Mouse (Mus musculus) mammary gland, adult 2 months (tissue): ENCODE results near the gene Tpm1. TPM values are rescaled to one million over a fixed set of nuclear protein-coding genes. Genes with fewer than 3 reads are reported as not detected.

Experiments
- polyA plus RNA-seq: library from polyadenylated mRNA; depleted of rRNA; stranded (reverse); fragments of >200 nt; gene quantifications from 2 replicates; pipeline ENCODE4 v1.2.3, GENCODE M21; 2012; ENCODE audit warnings: low replicate concordance; rRNA removed

The Tpm1 gene
- polyA plus RNA-seq = 51.6 and 1,223 TPM in 2 replicates

DNA sequence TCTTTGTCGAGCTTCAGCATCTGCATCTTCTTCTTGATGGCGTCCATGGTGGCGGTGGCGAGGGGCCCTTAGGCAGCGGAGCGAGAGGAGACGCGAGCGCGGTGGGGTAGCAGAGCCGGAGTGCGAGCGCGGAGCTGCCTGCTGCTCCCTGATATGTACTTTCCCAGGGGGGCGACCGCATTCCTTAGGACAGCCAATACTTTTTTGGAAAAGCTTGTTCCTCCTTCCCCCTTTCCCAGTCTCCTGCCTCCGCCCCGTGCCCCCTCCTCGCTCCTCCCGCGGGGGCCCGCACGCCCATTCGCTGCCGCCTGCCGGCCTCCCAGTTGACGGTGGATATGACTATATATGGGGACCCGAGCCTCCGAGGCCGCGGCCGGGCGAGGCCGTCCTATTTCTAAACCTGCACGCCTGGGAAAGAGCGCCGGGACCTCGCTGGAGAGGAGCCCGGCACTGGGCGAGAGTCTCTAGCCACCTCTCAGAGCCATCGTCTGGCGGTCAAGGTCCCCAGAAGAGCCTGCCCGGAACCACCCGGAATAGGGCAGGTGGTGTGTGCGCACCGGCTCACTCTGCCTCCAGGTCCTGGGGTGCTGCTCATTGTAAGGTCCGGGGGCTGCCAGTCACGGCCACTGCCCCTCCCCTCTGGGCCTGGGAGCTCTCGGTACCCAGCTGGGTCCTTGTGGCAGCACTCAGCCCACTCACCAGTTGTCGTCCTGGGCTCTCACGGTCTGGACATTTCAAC, at the start of gene Tpm1:
Gene Tpm1 (minus strand): TSS at position 321 of the 739 bp plus-strand sequence.

DNA sequence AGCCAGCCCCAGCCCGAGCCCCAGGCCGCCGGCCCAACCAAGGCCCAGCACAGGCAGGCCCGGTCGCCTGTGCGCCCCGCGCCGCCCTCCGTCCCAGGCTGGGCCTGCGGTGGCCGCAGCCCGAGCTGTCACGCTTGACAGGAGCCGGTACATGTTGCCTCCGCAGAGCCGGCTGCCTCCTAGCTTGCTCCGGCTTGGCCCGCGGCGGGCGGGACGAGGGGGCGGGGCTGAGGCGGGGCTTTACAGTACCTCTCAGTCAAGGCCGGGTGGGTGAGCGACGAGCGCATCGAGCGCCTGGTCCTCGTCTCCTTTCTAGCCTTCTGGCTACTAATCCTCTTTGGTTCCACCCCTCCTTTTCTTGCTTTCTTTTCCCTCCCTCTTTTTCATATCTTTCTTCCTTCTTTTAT, 74.0 kb downstream of the Tpm1 start, which contains the start of gene Lactb:
Gene Lactb (minus strand): TSS at position 246 of the 407 bp plus-strand sequence.

Other genes with a start within 250 kb of the Tpm1 start
- 0.85 and 5.4 TPM in 2 replicates for gene Aph1c, start 214.7 kb downstream of the Tpm1 start, polyA plus RNA-seq
- gene Rab8b, start 129.7 kb downstream of the Tpm1 start, polyA plus RNA-seq = 11.9 and 25.9 TPM in 2 replicates
- gene Rps27l, start 103.3 kb downstream of the Tpm1 start, polyA plus RNA-seq = 23.2 and 52.0 TPM in 2 replicates
- 6.3 and 29.3 TPM in 2 replicates for gene Lactb, start 73.9 kb downstream of the Tpm1 start, polyA plus RNA-seq